Mouse (Mus musculus) olfactory bulb, adult 2 months (tissue): ENCODE measurements around the gene Taar4. TPM values are rescaled to one million over a fixed set of nuclear protein-coding genes. Genes with fewer than 3 reads are reported as not detected.

Experiments used
- H3K27ac ChIP-seq: fragments of 200-500 bp; 2 replicates; pipeline ENCODE4 v1.5.1; 2012; ENCODE audit warnings: low read depth, low read length; ENCODE audit not compliant: insufficient read depth
- H3K4me1 ChIP-seq: fragments of 200-500 bp; 2 replicates; pipeline ENCODE4 v1.6.1; 2012; ENCODE audit warnings: low read length; ENCODE audit not compliant: control insufficient read depth, insufficient read depth
- H3K4me3 ChIP-seq: fragments of 200-500 bp; 2 replicates; pipeline ENCODE4 v1.5.1; 2012; ENCODE audit warnings: mild to moderate bottlenecking, low read depth, low read length, moderate library complexity; ENCODE audit not compliant: insufficient read depth
- CTCF ChIP-seq: fragments of 200-500 bp; IDR thresholded peaks from 2 replicates; pipeline ENCODE4 v1.5.1; 2012; ENCODE audit warnings: low read depth, mild to moderate bottlenecking, low read length, moderate library complexity; ENCODE audit not compliant: insufficient read depth
- POLR2A ChIP-seq: fragments of 200-500 bp; IDR thresholded peaks from 2 replicates; pipeline ENCODE4 v1.6.1; 2012; ENCODE audit warnings: mild to moderate bottlenecking, low read depth, low read length, moderate library complexity; ENCODE audit not compliant: insufficient read depth
- WGBS: fragments of 180-500 bp; shearing (Covaris S2); methylation state at CpG from one replicate; pipeline ENCODE4 v1.1.7; 2018; 5-methylcytosine and 5-hydroxymethylcytosine counted together
- polyA plus RNA-seq: library from polyadenylated mRNA; stranded (reverse); fragments of >200 nt; gene quantifications from 2 replicates; pipeline ENCODE4 v1.2.4, GENCODE M21; 2012; ENCODE audit warnings: low replicate concordance; ENCODE audit not compliant: missing spikeins, insufficient read depth, insufficient read length

Taar4 gene
- polyA plus RNA-seq, 1 experiment: not detected

DNA sequence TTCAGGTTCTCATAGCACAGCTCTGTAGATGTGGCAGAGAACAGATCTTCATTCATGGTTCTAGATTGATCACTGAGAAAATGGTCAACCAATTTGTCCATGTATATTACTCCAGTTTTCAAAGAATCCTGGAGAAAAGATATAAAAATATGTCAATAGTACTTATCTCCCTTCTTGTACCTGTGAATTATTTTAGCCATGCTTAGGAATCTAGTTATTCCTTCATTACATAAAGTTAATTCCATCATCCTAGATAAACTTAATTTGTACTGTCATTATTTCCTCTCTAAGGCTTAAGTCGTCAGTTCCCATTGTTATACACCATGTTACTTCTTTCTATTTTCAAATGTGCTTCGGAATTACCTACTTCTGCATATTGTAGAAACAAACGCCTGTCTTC is 33.1 kb downstream of the Taar4 start, which contains the start of gene Taar7a:
Gene Taar7a, minus strand, starts transcription at position 101 of the 400 bp plus-strand sequence.
- no peak within 1 kb of the TSS for H3K27ac ChIP-seq
- H3K4me3 ChIP-seq: no peak within 1 kb of the TSS
- no peaks in the 10 kb centered on the region for H3K4me1 ChIP-seq
- WGBS: 80% methylated on average over 3 of the region's 3 CpGs
- TF ChIP-seq CTCF: no peak
- no peak for TF ChIP-seq POLR2A

GRCm38 (mm10) chr10:23999639-24000038 is 39.3 kb downstream of the Taar4 start, which contains the start of gene Taar7b:
TSS of gene Taar7b (plus strand) at chr10:23999939.
- WGBS: 88% methylated on average over 1 of the region's 1 CpGs
- TF ChIP-seq CTCF (no peak), POLR2A (no peak)
- H3K4me3 ChIP-seq: no peak within 1 kb of the TSS
- H3K27ac ChIP-seq: no peak within 1 kb of the TSS
- H3K4me1 ChIP-seq: no peaks in the 10 kb centered on the region

GRCm38 (mm10) chr10:24006442-24006841 is 46.1 kb downstream of the Taar4 start:
- no peak overlapping the region for H3K27ac ChIP-seq
- H3K4me3 ChIP-seq: no peak overlapping the region
- WGBS: 76% methylated on average over 1 of the region's 1 CpGs
- no peak for TF ChIP-seq CTCF
- TF ChIP-seq POLR2A: no peak
- H3K4me1 ChIP-seq: no peaks in the 10 kb centered on the region

- Histone ChIP-seq H3K27ac (no peak overlapping the region), H3K4me3 (no peak overlapping the region), H3K4me1 (no peaks in the 10 kb centered on the region)
- 35% methylated on average over 2 of the region's 2 CpGs for WGBS
- no peak for TF ChIP-seq CTCF
- TF ChIP-seq POLR2A: no peak
Observed at GRCm38 (mm10) chr10:24007034-24007433, 46.7 kb downstream of the Taar4 start.

DNA sequence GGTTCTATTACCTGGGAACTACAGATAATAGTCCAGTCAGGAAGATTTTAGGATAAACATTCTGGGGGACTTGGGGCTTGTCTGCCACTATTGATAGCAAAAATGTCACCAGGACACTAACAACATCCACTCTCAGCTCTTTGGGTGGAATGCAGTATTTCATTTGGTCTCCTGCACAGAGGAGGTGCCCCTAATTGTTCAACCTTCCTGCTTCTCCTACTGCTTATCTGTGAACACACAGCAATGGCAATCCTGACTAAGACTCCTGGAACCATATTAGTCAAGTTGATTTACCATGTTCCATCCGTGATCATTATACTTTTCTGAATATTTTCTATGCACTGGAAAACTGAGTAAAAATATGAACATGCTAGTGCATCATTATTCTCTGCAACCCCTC is 47.8 kb downstream of the Taar4 start:
- no peak overlapping the region for H3K4me3 ChIP-seq
- H3K27ac ChIP-seq: no peak overlapping the region
- WGBS: 95% methylated on average over 1 of the region's 1 CpGs
- H3K4me1 ChIP-seq: no peaks in the 10 kb centered on the region
- TF ChIP-seq POLR2A (no peak), CTCF (no peak)

Other genes starting within 250 kb of the Taar4 start
- not detected in 2 replicates for gene Rps12, start 173.2 kb upstream of the Taar4 start, polyA plus RNA-seq
- not detected in 2 replicates for gene Slc18b1, start 163.5 kb upstream of the Taar4 start, polyA plus RNA-seq
- gene Vnn3, start 109.0 kb upstream of the Taar4 start, polyA plus RNA-seq: not detected in 2 replicates
- not detected in 2 replicates for gene Vnn1, start 65.8 kb upstream of the Taar4 start, polyA plus RNA-seq
- gene Taar1, start 40.1 kb upstream of the Taar4 start, polyA plus RNA-seq: not detected in 2 replicates
- gene Taar2, start 21.9 kb upstream of the Taar4 start, polyA plus RNA-seq: not detected in 2 replicates
- not detected in 2 replicates for gene Taar3, start 10.9 kb upstream of the Taar4 start, polyA plus RNA-seq
- gene Taar5, start 10.2 kb downstream of the Taar4 start, polyA plus RNA-seq: not detected in 2 replicates
- gene Taar6, start 25.2 kb downstream of the Taar4 start, polyA plus RNA-seq: not detected in 2 replicates
- not detected in 2 replicates for gene Taar7a, start 33.0 kb downstream of the Taar4 start, polyA plus RNA-seq
- gene Taar7b, start 39.4 kb downstream of the Taar4 start, polyA plus RNA-seq: not detected in 2 replicates
- gene Taar7d, start 66.7 kb downstream of the Taar4 start, polyA plus RNA-seq: not detected in 2 replicates
- gene Taar7e, start 77.1 kb downstream of the Taar4 start, polyA plus RNA-seq: not detected in 2 replicates
- gene Taar7f, start 89.0 kb downstream of the Taar4 start, polyA plus RNA-seq: not detected in 2 replicates
- gene Taar8a, start 116.0 kb downstream of the Taar4 start, polyA plus RNA-seq: not detected in 2 replicates
- not detected in 2 replicates for gene Taar8b, start 131.8 kb downstream of the Taar4 start, polyA plus RNA-seq
- not detected in 2 replicates for gene Taar8c, start 141.4 kb downstream of the Taar4 start, polyA plus RNA-seq
- gene Taar9, start 149.0 kb downstream of the Taar4 start, polyA plus RNA-seq: not detected in 2 replicates
- not detected in 2 replicates for gene Stx7, start 188.8 kb downstream of the Taar4 start, polyA plus RNA-seq